Mouse (Mus musculus): ENCODE data around the gene Mrm1. TPM values are rescaled to one million over a fixed set of nuclear protein-coding genes. Genes with fewer than 3 reads are reported as not detected.

Mrm1 gene
- polyA plus RNA-seq, 1 experiment from 2014 or later = 12.1 TPM

GRCm38 (mm10) chr11:84780143-84780870 is 39.0 kb downstream of the Mrm1 start:
- ATAC-seq (ENCODE audit: insufficient read depth) (no peak), DNase-seq (no peak)
- H3K4me1 ChIP-seq (ENCODE audit: insufficient read depth) = no peaks in the 10 kb centered on the region
- TF ChIP-seq CTCF (IDR thresholded peaks at IDR 0.05; ENCODE audit: low read depth) = no peak
- H3K36me3 ChIP-seq (ENCODE audit: insufficient read depth) = no peaks in the 10 kb centered on the region
- no peak overlapping the region for H3K4me2 ChIP-seq
- no peak overlapping the region for H3K27ac ChIP-seq (ENCODE audit: low read depth)
- WGBS = 4% methylated on average over 19 of the region's 19 CpGs
- no peak overlapping the region for H3K4me3 ChIP-seq (ENCODE audit: low read depth, low read length)
- no peaks in the 10 kb centered on the region for H3K9me3 ChIP-seq (ENCODE audit: low read depth, low read length)
- no peak overlapping the region for H3K9ac ChIP-seq
- H3K27me3 ChIP-seq (ENCODE audit: insufficient read depth, low read length) = peaks cover 12% of the 10 kb centered on the region; the same call in 1 of the 2 replicates

- DNase-seq (peak; percentile 53), ATAC-seq (ENCODE audit: insufficient read depth) (peak; percentile 73)
- no peaks in the 10 kb centered on the region for H3K4me1 ChIP-seq (ENCODE audit: insufficient read depth)
- no peak overlapping the region for H3K4me3 ChIP-seq (ENCODE audit: low read depth, low read length)
- 2% methylated on average over 4 of the region's 4 CpGs for WGBS
- H3K27ac ChIP-seq (ENCODE audit: low read depth) = no peak overlapping the region
- no peak overlapping the region for H3K9ac ChIP-seq
- H3K9me3 ChIP-seq (ENCODE audit: low read depth, low read length) = no peaks in the 10 kb centered on the region
- peaks cover 7% of the 10 kb centered on the region; the same call in 1 of the 2 replicates for H3K27me3 ChIP-seq (ENCODE audit: insufficient read depth, low read length)
- no peaks in the 10 kb centered on the region for H3K36me3 ChIP-seq (ENCODE audit: insufficient read depth)
- no peak for TF ChIP-seq CTCF (IDR thresholded peaks at IDR 0.05; ENCODE audit: low read depth)
- H3K4me2 ChIP-seq = no peak overlapping the region
These were observed 43.8 kb downstream of the Mrm1 start for GRCm38 (mm10) chr11:84775560-84775959.

GRCm38 (mm10) chr11:84774870-84775514 is 44.3 kb downstream of the Mrm1 start:
- no peak overlapping the region for H3K9ac ChIP-seq
- no peaks in the 10 kb centered on the region for H3K9me3 ChIP-seq (ENCODE audit: low read depth, low read length)
- no peaks in the 10 kb centered on the region for H3K4me1 ChIP-seq (ENCODE audit: insufficient read depth)
- H3K27me3 ChIP-seq (ENCODE audit: insufficient read depth, low read length) = peaks cover 7% of the 10 kb centered on the region; the same call in 1 of the 2 replicates
- H3K27ac ChIP-seq (ENCODE audit: low read depth) = no peak overlapping the region
- H3K4me2 ChIP-seq = no peak overlapping the region
- H3K4me3 ChIP-seq (ENCODE audit: low read depth, low read length) = no peak overlapping the region
- no peak for ATAC-seq (ENCODE audit: insufficient read depth)
- H3K36me3 ChIP-seq (ENCODE audit: insufficient read depth) = no peaks in the 10 kb centered on the region
- peak; percentile 27 for DNase-seq
- WGBS = 42% methylated on average over 13 of the region's 13 CpGs
- no peak for TF ChIP-seq CTCF (IDR thresholded peaks at IDR 0.05; ENCODE audit: low read depth)

GRCm38 (mm10) chr11:84767898-84768297 is 51.4 kb downstream of the Mrm1 start:
- ATAC-seq (ENCODE audit: insufficient read depth) (no peak), DNase-seq (no peak)
- no peak overlapping the region for H3K27ac ChIP-seq (ENCODE audit: low read depth)
- no peaks in the 10 kb centered on the region for H3K9me3 ChIP-seq (ENCODE audit: low read depth, low read length)
- H3K36me3 ChIP-seq (ENCODE audit: insufficient read depth) = no peaks in the 10 kb centered on the region
- no peaks in the 10 kb centered on the region for H3K4me1 ChIP-seq (ENCODE audit: insufficient read depth)
- no peak for TF ChIP-seq CTCF (IDR thresholded peaks at IDR 0.05; ENCODE audit: low read depth)
- 65% methylated on average over 6 of the region's 6 CpGs for WGBS
- H3K9ac ChIP-seq = no peak overlapping the region
- no peak overlapping the region for H3K4me3 ChIP-seq (ENCODE audit: low read depth, low read length)
- H3K4me2 ChIP-seq = no peak overlapping the region
- no peaks in the 10 kb centered on the region for H3K27me3 ChIP-seq (ENCODE audit: insufficient read depth, low read length)

- Histone ChIP-seq H3K36me3 (ENCODE audit: insufficient read depth) (no peaks in the 10 kb centered on the region), H3K4me3 (ENCODE audit: low read depth, low read length) (no peak overlapping the region), H3K4me2 (no peak overlapping the region), H3K27ac (ENCODE audit: low read depth) (no peak overlapping the region), H3K9me3 (ENCODE audit: low read depth, low read length) (no peaks in the 10 kb centered on the region), H3K9ac (no peak overlapping the region), H3K27me3 (ENCODE audit: insufficient read depth, low read length) (0 out of 2 replicates have a peak, but pooled peaks cover 2% of the 10 kb centered on the region), H3K4me1 (ENCODE audit: insufficient read depth) (no peaks in the 10 kb centered on the region)
- no peak for ATAC-seq (ENCODE audit: insufficient read depth)
- TF ChIP-seq CTCF (IDR thresholded peaks at IDR 0.05; ENCODE audit: low read depth) = no peak
- DNase-seq = no peak
- 14% methylated on average over 5 of the region's 5 CpGs for WGBS
These were observed 54.2 kb downstream of the Mrm1 start for GRCm38 (mm10) chr11:84765125-84765524.

- H3K4me1 ChIP-seq (ENCODE audit: insufficient read depth) = no peaks in the 10 kb centered on the region
- H3K9me3 ChIP-seq (ENCODE audit: low read depth, low read length) = no peaks in the 10 kb centered on the region
- no peak overlapping the region; the same call in 1 of the 2 replicates for H3K9ac ChIP-seq
- WGBS = 4% methylated on average over 21 of the region's 21 CpGs
- TF ChIP-seq CTCF (IDR thresholded peaks at IDR 0.05; ENCODE audit: low read depth) = no peak
- no peak overlapping the region for H3K27ac ChIP-seq (ENCODE audit: low read depth)
- peak overlapping the region; percentile 47; the same call in 1 of the 2 replicates for H3K4me2 ChIP-seq
- 0 out of 2 replicates have a peak, but pooled peaks cover 2% of the 10 kb centered on the region for H3K27me3 ChIP-seq (ENCODE audit: insufficient read depth, low read length)
- ATAC-seq (ENCODE audit: insufficient read depth) (no peak), DNase-seq (peak; percentile 47)
- no peaks in the 10 kb centered on the region for H3K36me3 ChIP-seq (ENCODE audit: insufficient read depth)
- H3K4me3 ChIP-seq (ENCODE audit: low read depth, low read length) = no peak overlapping the region
These were observed 54.8 kb downstream of the Mrm1 start for GRCm38 (mm10) chr11:84764527-84764961.

GRCm38 (mm10) chr11:84764116-84764515 is 55.2 kb downstream of the Mrm1 start:
- TF ChIP-seq CTCF (IDR thresholded peaks at IDR 0.05; ENCODE audit: low read depth) = no peak
- Histone ChIP-seq H3K9me3 (ENCODE audit: low read depth, low read length) (no peaks in the 10 kb centered on the region), H3K27me3 (ENCODE audit: insufficient read depth, low read length) (0 out of 2 replicates have a peak, but pooled peaks cover 2% of the 10 kb centered on the region), H3K27ac (ENCODE audit: low read depth) (no peak overlapping the region), H3K36me3 (ENCODE audit: insufficient read depth) (no peaks in the 10 kb centered on the region), H3K4me3 (ENCODE audit: low read depth, low read length) (no peak overlapping the region), H3K4me1 (ENCODE audit: insufficient read depth) (no peaks in the 10 kb centered on the region), H3K4me2 (peak overlapping the region; percentile 47; the same call in 1 of the 2 replicates), H3K9ac (no peak overlapping the region; the same call in 1 of the 2 replicates)
- ATAC-seq (ENCODE audit: insufficient read depth) (0 out of 2 replicates have a peak, but pooled peaks have one; percentile 24), DNase-seq (no peak)
- WGBS = 29% methylated on average over 8 of the region's 8 CpGs

Other genes with a start within 250 kb of the Mrm1 start
- gene Dhrs11, start 9.5 kb upstream of the Mrm1 start, polyA plus RNA-seq (2014; fragmentation: Nextera tagmentation; extraction: Ambion mirVana) = 11.1 and 11.4 TPM in 2 replicates
- gene Ggnbp2, start 51.3 kb upstream of the Mrm1 start, polyA plus RNA-seq (2014; fragmentation: Nextera tagmentation; extraction: Ambion mirVana) = 63.7 and 64.2 TPM in 2 replicates
- gene Myo19, start 60.6 kb upstream of the Mrm1 start, polyA plus RNA-seq (2014; fragmentation: Nextera tagmentation; extraction: Ambion mirVana) = 11.7 and 12.6 TPM in 2 replicates
- 1.9 and 2.9 TPM in 2 replicates for gene Pigw, start 60.8 kb upstream of the Mrm1 start, polyA plus RNA-seq (2014; fragmentation: Nextera tagmentation; extraction: Ambion mirVana)
- gene Znhit3, start 96.9 kb upstream of the Mrm1 start, polyA plus RNA-seq (2014; fragmentation: Nextera tagmentation; extraction: Ambion mirVana) = 57.3 and 61.4 TPM in 2 replicates
- gene Car4, start 138.3 kb upstream of the Mrm1 start, polyA plus RNA-seq (2014; fragmentation: Nextera tagmentation; extraction: Ambion mirVana) = 0.28 and 0.54 TPM in 2 replicates